Mouse (Mus musculus) G1E (cell line): Measurements from ENCODE around the gene Celf2.

Source experiments
- CTCF ChIP-seq: IDR thresholded peaks from 2 replicates; pipeline ENCODE4 v1.5.1; 2012; ENCODE audit warnings: low read depth, low read length, inconsistent platforms, mixed read lengths
- GATA1 ChIP-seq: IDR thresholded peaks from 2 replicates; pipeline ENCODE4 v1.6.1; 2012; ENCODE audit warnings: borderline replicate concordance, low read length, inconsistent platforms, mixed read lengths
- GATA2 ChIP-seq: IDR thresholded peaks from 2 replicates; pipeline ENCODE4 v1.6.1; 2012; ENCODE audit warnings: low read depth, low read length, inconsistent platforms, borderline replicate concordance
- POLR2AphosphoS5 ChIP-seq: IDR thresholded peaks from 2 replicates; pipeline ENCODE4 v1.6.1; 2012; ENCODE audit warnings: low read depth, low read length, inconsistent platforms; ENCODE audit not compliant: insufficient replicate concordance
- TAL1 ChIP-seq: conservative IDR thresholded peaks from 2 replicates; pipeline ENCODE4 v1.6.1; 2012; ENCODE audit warnings: low read depth, low read length, inconsistent platforms, mixed read lengths

DNA sequence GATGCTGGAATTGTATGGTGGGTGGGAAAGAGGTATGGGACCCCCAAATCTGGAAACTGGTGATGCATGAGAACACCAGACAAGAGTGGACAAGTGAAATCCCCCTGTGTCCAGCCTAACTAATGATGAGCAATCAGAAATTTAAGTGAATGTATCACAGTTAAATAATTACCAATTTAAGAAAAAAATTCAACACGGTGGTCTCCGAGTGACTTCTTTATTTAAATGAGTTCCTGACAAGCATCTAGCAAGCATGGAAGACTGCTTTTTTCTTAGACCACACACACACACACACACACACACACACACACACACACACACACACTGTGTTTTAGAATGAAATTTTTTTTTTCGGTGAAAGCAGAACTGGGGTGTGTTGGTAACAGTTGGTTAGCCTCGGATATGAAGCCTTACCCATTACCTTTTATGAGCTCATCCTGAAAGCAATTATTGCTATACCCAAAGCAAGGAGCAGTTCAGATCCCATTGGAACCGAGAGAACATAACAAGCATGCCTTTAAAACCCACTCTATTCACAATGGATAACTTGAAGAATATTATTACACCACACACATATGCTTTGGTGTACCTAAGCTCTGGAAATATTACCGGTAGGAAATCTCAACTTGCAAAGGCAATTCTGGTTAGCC is 627.0 kb downstream of the Celf2 start:
- TF ChIP-seq CTCF, result no peak
- TF ChIP-seq GATA1, result no peak
- no peak for TF ChIP-seq POLR2AphosphoS5
- no peak for TF ChIP-seq TAL1
- TF ChIP-seq GATA2, result no peak
